Mouse (Mus musculus) midbrain, embryonic 14.5 days (tissue): ENCODE measurements around the gene Fam78a. TPM values are rescaled to one million over a fixed set of nuclear protein-coding genes. Genes with fewer than 3 reads are reported as not detected.

Source experiments
- ATAC-seq: fragments of 200-750 bp; cut with Nextera tagmentation; 2 replicates; pipeline ENCODE4 v1.8.0; 2017; ENCODE audit warnings: moderate number of reproducible peaks, moderate library complexity; ENCODE audit not compliant: low FRiP score, low TSS enrichment
- DNase-seq: peaks from one replicate; pipeline ENCODE4 v3.0.0-alpha.2; 2015
- H3K27ac ChIP-seq: fragments of 300-500 bp; sonication (generic); replicated peaks from 2 replicates; pipeline ENCODE4 v1.5.1; 2014; ENCODE audit warnings: mild to moderate bottlenecking, low read depth, low read length, moderate library complexity
- H3K27me3 ChIP-seq: fragments of 300-500 bp; sonication (generic); 2 replicates; pipeline ENCODE4 v1.6.1; 2014; ENCODE audit warnings: low read length, control low read depth, mixed read lengths; ENCODE audit not compliant: control insufficient read depth, insufficient read depth
- H3K36me3 ChIP-seq: fragments of 300-500 bp; sonication (generic); 2 replicates; pipeline ENCODE4 v1.6.1; 2014; ENCODE audit warnings: low read length, control low read depth; ENCODE audit not compliant: control insufficient read depth, insufficient read depth
- H3K4me1 ChIP-seq: fragments of 300-500 bp; sonication (generic); 2 replicates; pipeline ENCODE4 v1.6.1; 2014; ENCODE audit warnings: mild to moderate bottlenecking, antibody characterized with exemption, low read length, control low read depth; ENCODE audit not compliant: control insufficient read depth, insufficient read depth
- H3K4me2 ChIP-seq: fragments of 300-500 bp; sonication (generic); 2 replicates; pipeline ENCODE4 v1.6.1; 2014; ENCODE audit warnings: mild to moderate bottlenecking, low read length, moderate library complexity
- H3K4me3 ChIP-seq: fragments of 300-500 bp; sonication (generic); replicated peaks from 2 replicates; pipeline ENCODE4 v1.5.1; 2014; ENCODE audit warnings: low read depth, low read length
- H3K9ac ChIP-seq: fragments of 300-500 bp; sonication (generic); replicated peaks from 2 replicates; pipeline ENCODE4 v1.6.1; 2014; ENCODE audit warnings: mild to moderate bottlenecking, low read length, moderate library complexity
- H3K9me3 ChIP-seq: fragments of 300-500 bp; sonication (generic); 2 replicates; pipeline ENCODE4 v1.6.1; 2016; ENCODE audit warnings: low read length, control low read depth, mixed read lengths; ENCODE audit not compliant: control insufficient read depth
- WGBS: fragments of 180-500 bp; shearing (Covaris S2); extraction: QIAGEN DNeasy Blood & Tissue Kit; methylation state at CpG from one replicate; pipeline ENCODE4 v1.1.7; 2014; 5-methylcytosine and 5-hydroxymethylcytosine counted together
- polyA plus RNA-seq: library from polyadenylated mRNA; unstranded; fragments of >200 nt; fragmentation: Nextera tagmentation; extraction: Ambion mirVana; gene quantifications from 2 replicates; pipeline ENCODE4 v1.2.1, GENCODE M21; 2014

Fam78a gene
- polyA plus RNA-seq, 1 experiment from 2014 or later = 0.59 TPM

GRCm38 (mm10) chr2:32059613-32060012 lies 25.0 kb downstream of the Fam78a start:
- Histone ChIP-seq H3K9me3 (no peaks in the 10 kb centered on the region), H3K27ac (no peak overlapping the region), H3K9ac (no peak overlapping the region), H3K4me3 (no peak overlapping the region), H3K36me3 (no peaks in the 10 kb centered on the region), H3K27me3 (no peaks in the 10 kb centered on the region), H3K4me2 (no peak overlapping the region), H3K4me1 (no peaks in the 10 kb centered on the region)
- no peak for ATAC-seq
- no peak for DNase-seq
- 86% methylated on average over 6 of the region's 6 CpGs for WGBS

GRCm38 (mm10) chr2:32058716-32059115 lies 25.9 kb downstream of the Fam78a start:
- no peaks in the 10 kb centered on the region for H3K9me3 ChIP-seq

GRCm38 (mm10) chr2:32058241-32058640 lies 26.4 kb downstream of the Fam78a start:
- H3K4me1 ChIP-seq = no peaks in the 10 kb centered on the region
- H3K36me3 ChIP-seq = 0 out of 2 replicates have a peak, but pooled peaks cover 2% of the 10 kb centered on the region
- WGBS = 74% methylated on average over 9 of the region's 9 CpGs
- DNase-seq = no peak
- H3K9me3 ChIP-seq = no peaks in the 10 kb centered on the region
- H3K9ac ChIP-seq = no peak overlapping the region
- no peaks in the 10 kb centered on the region for H3K27me3 ChIP-seq
- no peak overlapping the region for H3K4me2 ChIP-seq
- H3K4me3 ChIP-seq = no peak overlapping the region
- no peak overlapping the region for H3K27ac ChIP-seq
- ATAC-seq = no peak

More at GRCm38 (mm10) chr2:32058716-32059115, 25.9 kb downstream of the Fam78a start:
- Histone ChIP-seq H3K9ac (no peak overlapping the region), H3K4me3 (no peak overlapping the region), H3K36me3 (no peaks in the 10 kb centered on the region), H3K4me2 (no peak overlapping the region), H3K4me1 (no peaks in the 10 kb centered on the region), H3K27ac (no peak overlapping the region), H3K27me3 (no peaks in the 10 kb centered on the region)
- no peak for DNase-seq
- WGBS = 34% methylated on average over 5 of the region's 5 CpGs
- ATAC-seq = no peak

GRCm38 (mm10) chr2:32057794-32058193 lies 26.9 kb downstream of the Fam78a start:
- H3K9me3 ChIP-seq = no peaks in the 10 kb centered on the region
- no peaks in the 10 kb centered on the region for H3K27me3 ChIP-seq
- no peak overlapping the region for H3K4me2 ChIP-seq
- no peak for DNase-seq
- H3K4me1 ChIP-seq = no peaks in the 10 kb centered on the region
- H3K4me3 ChIP-seq = no peak overlapping the region
- H3K27ac ChIP-seq = no peak overlapping the region
- 0 out of 2 replicates have a peak, but pooled peaks cover 2% of the 10 kb centered on the region for H3K36me3 ChIP-seq
- no peak for ATAC-seq
- H3K9ac ChIP-seq = no peak overlapping the region
- WGBS = 86% methylated on average over 4 of the region's 4 CpGs

- Histone ChIP-seq H3K9me3 (no peaks in the 10 kb centered on the region), H3K4me1 (no peaks in the 10 kb centered on the region), H3K36me3 (peaks cover 6% of the 10 kb centered on the region), H3K4me2 (no peak overlapping the region), H3K9ac (no peak overlapping the region), H3K4me3 (no peak overlapping the region), H3K27me3 (no peaks in the 10 kb centered on the region), H3K27ac (no peak overlapping the region)
- DNase-seq (no peak), ATAC-seq (no peak)
- 79% methylated on average over 2 of the region's 2 CpGs for WGBS
Observed at GRCm38 (mm10) chr2:32057360-32057759, 27.3 kb downstream of the Fam78a start.

GRCm38 (mm10) chr2:32056524-32056923 lies 28.1 kb downstream of the Fam78a start:
- DNase-seq (no peak), ATAC-seq (no peak)
- Histone ChIP-seq H3K9me3 (no peaks in the 10 kb centered on the region), H3K27me3 (no peaks in the 10 kb centered on the region), H3K4me2 (no peak overlapping the region), H3K4me3 (no peak overlapping the region), H3K9ac (no peak overlapping the region), H3K4me1 (no peaks in the 10 kb centered on the region), H3K27ac (no peak overlapping the region), H3K36me3 (peaks cover 14% of the 10 kb centered on the region)
- WGBS = 90% methylated on average over 10 of the region's 10 CpGs

- DNase-seq = peak; percentile 19
- peaks cover 25% of the 10 kb centered on the region for H3K36me3 ChIP-seq
- WGBS = 39% methylated on average over 7 of the region's 7 CpGs
- H3K4me2 ChIP-seq = no peak overlapping the region
- no peaks in the 10 kb centered on the region for H3K9me3 ChIP-seq
- H3K4me1 ChIP-seq = no peaks in the 10 kb centered on the region
- no peak for ATAC-seq
- H3K27ac ChIP-seq = no peak overlapping the region
- no peak overlapping the region for H3K9ac ChIP-seq
- H3K4me3 ChIP-seq = no peak overlapping the region
- H3K27me3 ChIP-seq = no peaks in the 10 kb centered on the region
Observed at GRCm38 (mm10) chr2:32055357-32055965, 29.2 kb downstream of the Fam78a start.

GRCm38 (mm10) chr2:32052418-32052817 lies 32.2 kb downstream of the Fam78a start:
- peaks cover 55% of the 10 kb centered on the region for H3K36me3 ChIP-seq

GRCm38 (mm10) chr2:32051791-32052190 lies 32.9 kb downstream of the Fam78a start:
- H3K4me1 ChIP-seq = no peaks in the 10 kb centered on the region
- H3K27me3 ChIP-seq = no peaks in the 10 kb centered on the region
- WGBS = 91% methylated on average over 8 of the region's 8 CpGs
- no peak for DNase-seq
- H3K27ac ChIP-seq = no peak overlapping the region
- peaks cover 61% of the 10 kb centered on the region for H3K36me3 ChIP-seq
- no peak overlapping the region for H3K4me2 ChIP-seq
- no peak for ATAC-seq
- H3K9me3 ChIP-seq = no peaks in the 10 kb centered on the region
- H3K4me3 ChIP-seq = no peak overlapping the region
- no peak overlapping the region for H3K9ac ChIP-seq

More at GRCm38 (mm10) chr2:32052418-32052817, 32.2 kb downstream of the Fam78a start:
- DNase-seq (no peak), ATAC-seq (no peak)
- no peak overlapping the region for H3K9ac ChIP-seq
- H3K4me2 ChIP-seq = no peak overlapping the region
- H3K27me3 ChIP-seq = no peaks in the 10 kb centered on the region
- no peak overlapping the region for H3K27ac ChIP-seq
- no peak overlapping the region for H3K4me3 ChIP-seq
- H3K4me1 ChIP-seq = no peaks in the 10 kb centered on the region
- 93% methylated on average over 7 of the region's 7 CpGs for WGBS
- H3K9me3 ChIP-seq = no peaks in the 10 kb centered on the region
